Mouse (Mus musculus) megakaryocyte, embryonic 14.5 days (primary cell): ENCODE data around the gene Btc. TPM values are rescaled to one million over a fixed set of nuclear protein-coding genes. Genes with fewer than 3 reads are reported as not detected.

ENCODE experiments used
- H3K27me3 ChIP-seq: replicated peaks from 2 replicates; pipeline ENCODE3; 2012; ENCODE audit warnings: inconsistent platforms
- H3K36me3 ChIP-seq: replicated peaks from 2 replicates; pipeline ENCODE3; 2012; ENCODE audit warnings: low read length, inconsistent platforms, mixed read lengths
- H3K4me1 ChIP-seq: 2 replicates; pipeline ENCODE4 v1.6.1; 2012; ENCODE audit warnings: inconsistent platforms
- H3K4me3 ChIP-seq: replicated peaks from 2 replicates; pipeline ENCODE3; 2012; ENCODE audit warnings: moderate library complexity, mild to moderate bottlenecking, inconsistent platforms
- H3K9me3 ChIP-seq: 2 replicates; pipeline ENCODE4 v1.6.1; 2012; ENCODE audit warnings: inconsistent platforms
- FLI1 ChIP-seq: IDR thresholded peaks from 2 replicates; pipeline ENCODE4 v1.6.1; 2012; ENCODE audit warnings: low read length, inconsistent platforms, mixed read lengths
- GATA1 ChIP-seq: IDR thresholded peaks from 3 replicates; pipeline ENCODE4 v1.6.1; 2012; ENCODE audit warnings: mixed read lengths, low read length, inconsistent platforms, borderline replicate concordance
- polyA plus RNA-seq: library from polyadenylated mRNA; stranded (reverse); fragments of >175 nt; gene quantifications from 2 replicates; pipeline ENCODE4 v1.2.3, GENCODE M21; 2012; ENCODE audit warnings: low replicate concordance; ENCODE audit not compliant: insufficient read depth

Btc gene
- polyA plus RNA-seq, 1 experiment, result not detected

DNA sequence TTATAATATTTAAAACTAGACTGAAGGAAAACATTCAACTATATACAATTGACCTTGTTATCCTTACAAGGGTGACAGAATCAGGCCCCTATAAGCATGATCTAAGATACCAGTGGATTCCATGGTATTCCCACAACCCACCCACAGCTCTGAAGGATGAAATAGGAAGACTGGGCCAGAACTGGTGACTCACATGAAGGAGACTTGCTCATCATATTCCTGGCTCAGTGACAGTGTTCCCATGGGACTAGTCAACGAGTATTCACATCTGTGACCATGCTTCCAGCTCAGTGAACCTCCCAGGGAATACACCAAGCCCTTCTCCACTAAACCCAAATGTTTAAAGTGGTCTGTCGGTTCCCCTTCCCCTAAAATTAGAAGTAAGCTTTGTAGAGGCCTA is 27.3 kb downstream of the Btc start:
- Histone ChIP-seq H3K4me3 (no peak overlapping the region), H3K4me1 (no peaks in the 10 kb centered on the region), H3K9me3 (no peaks in the 10 kb centered on the region), H3K27me3 (no peaks in the 10 kb centered on the region), H3K36me3 (no peaks in the 10 kb centered on the region)
- no peak for TF ChIP-seq FLI1
- TF ChIP-seq GATA1, result no peak

DNA sequence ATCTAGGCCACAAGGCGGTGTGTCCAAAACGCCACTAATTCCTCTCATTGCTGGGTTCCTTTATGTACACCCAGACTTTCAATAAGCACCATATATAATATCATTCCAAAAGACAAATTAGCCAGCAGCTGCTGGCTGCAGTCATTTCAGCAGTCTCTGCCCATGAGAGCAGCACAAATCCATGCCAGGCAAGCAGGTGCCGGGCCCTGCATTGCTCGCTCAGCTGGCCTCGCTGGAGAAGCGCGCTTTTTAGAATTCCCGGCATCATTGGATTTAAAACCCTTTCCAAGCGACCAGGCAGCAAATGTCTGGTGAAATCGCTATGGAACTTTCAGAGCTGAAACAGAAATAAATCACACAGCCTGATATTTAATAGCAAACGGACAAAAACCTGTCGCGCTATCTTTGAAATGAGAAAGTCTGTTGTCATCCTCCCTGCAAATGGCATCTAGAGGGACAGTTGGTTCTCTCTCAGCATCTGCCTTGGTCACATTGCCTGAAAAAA is 34.7 kb downstream of the Btc start:
- H3K4me3 ChIP-seq, result no peak overlapping the region
- no peaks in the 10 kb centered on the region for H3K27me3 ChIP-seq
- no peak for TF ChIP-seq FLI1
- no peak for TF ChIP-seq GATA1
- no peaks in the 10 kb centered on the region for H3K9me3 ChIP-seq
- no peaks in the 10 kb centered on the region for H3K36me3 ChIP-seq
- H3K4me1 ChIP-seq, result no peaks in the 10 kb centered on the region

DNA sequence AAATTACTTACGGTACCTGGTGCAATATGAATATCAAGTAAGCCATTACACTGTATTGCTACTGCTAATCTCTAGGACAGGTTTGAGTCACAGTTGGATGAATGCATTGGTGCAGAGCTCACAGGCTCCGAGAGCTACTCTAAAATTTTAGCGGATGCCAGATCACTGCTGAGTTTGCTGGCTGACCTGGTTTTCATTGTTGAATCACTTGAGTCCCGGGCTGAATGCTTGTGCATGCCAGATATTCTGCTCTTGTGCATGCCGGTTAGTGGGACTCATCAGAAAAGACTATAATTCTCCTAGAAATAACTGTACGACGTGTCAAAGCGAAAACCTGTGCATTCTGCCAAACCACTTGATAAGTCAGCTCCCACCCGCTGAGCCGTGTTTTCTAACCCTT is 35.9 kb downstream of the Btc start:
- Histone ChIP-seq H3K36me3 (no peaks in the 10 kb centered on the region), H3K27me3 (no peaks in the 10 kb centered on the region), H3K9me3 (no peaks in the 10 kb centered on the region), H3K4me3 (no peak overlapping the region), H3K4me1 (no peaks in the 10 kb centered on the region)
- TF ChIP-seq GATA1 (no peak), FLI1 (no peak)

GRCm38 (mm10) chr5:91363274-91363991 is 39.4 kb downstream of the Btc start:
- H3K27me3 ChIP-seq, result no peaks in the 10 kb centered on the region
- H3K9me3 ChIP-seq, result no peaks in the 10 kb centered on the region
- no peaks in the 10 kb centered on the region for H3K4me1 ChIP-seq
- TF ChIP-seq FLI1 (no peak), GATA1 (no peak)
- no peak overlapping the region for H3K4me3 ChIP-seq
- H3K36me3 ChIP-seq, result no peaks in the 10 kb centered on the region

DNA sequence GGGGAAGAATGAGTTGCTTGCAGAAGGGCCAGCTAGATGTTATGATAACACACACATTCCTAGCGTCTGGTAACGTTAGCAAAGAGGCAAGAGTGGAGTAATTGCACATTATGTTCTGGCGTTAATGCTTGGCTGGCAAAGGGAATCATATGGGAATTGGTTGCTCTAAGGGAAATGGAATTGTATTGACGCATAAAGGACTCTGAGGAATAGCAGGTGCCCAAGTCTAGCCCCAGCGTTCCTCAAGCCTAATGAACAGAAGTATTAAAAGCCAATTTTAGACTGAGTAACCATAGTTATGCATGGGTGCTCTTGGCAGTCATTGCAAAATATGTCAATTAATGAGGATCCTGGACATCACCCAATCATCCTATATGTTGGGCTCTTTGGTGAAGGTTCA is 50.1 kb downstream of the Btc start:
- Histone ChIP-seq H3K27me3 (no peaks in the 10 kb centered on the region), H3K4me1 (no peaks in the 10 kb centered on the region), H3K36me3 (no peaks in the 10 kb centered on the region), H3K9me3 (no peaks in the 10 kb centered on the region), H3K4me3 (no peak overlapping the region)
- TF ChIP-seq GATA1, result no peak
- no peak for TF ChIP-seq FLI1

DNA sequence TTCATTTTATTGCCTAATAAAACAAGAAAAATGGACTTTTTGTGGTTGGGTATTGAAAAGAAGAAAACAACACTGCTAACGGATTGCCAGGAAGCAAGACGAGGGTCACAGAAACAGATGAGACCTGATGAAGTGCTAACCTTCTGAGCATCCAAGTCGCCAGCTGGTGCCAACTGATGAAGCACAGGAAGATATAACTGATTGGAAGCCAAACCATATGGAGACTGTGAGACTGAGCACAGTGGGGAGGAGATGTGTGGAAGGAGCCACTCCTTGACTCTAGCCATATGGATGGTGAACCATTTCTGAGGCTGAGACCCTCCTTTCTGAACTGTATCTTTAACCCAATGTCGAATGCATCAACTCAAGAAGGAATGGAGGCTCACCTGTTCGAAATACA is 57.1 kb downstream of the Btc start:
- Histone ChIP-seq H3K4me3 (no peak overlapping the region), H3K9me3 (peaks cover 5% of the 10 kb centered on the region), H3K36me3 (no peaks in the 10 kb centered on the region), H3K4me1 (no peaks in the 10 kb centered on the region), H3K27me3 (no peaks in the 10 kb centered on the region)
- TF ChIP-seq GATA1 (no peak), FLI1 (no peak)

- H3K27me3 ChIP-seq, result no peaks in the 10 kb centered on the region
- no peaks in the 10 kb centered on the region for H3K36me3 ChIP-seq
- peaks cover 5% of the 10 kb centered on the region for H3K9me3 ChIP-seq
- TF ChIP-seq FLI1, result no peak
- no peak overlapping the region for H3K4me3 ChIP-seq
- no peaks in the 10 kb centered on the region for H3K4me1 ChIP-seq
Measured at GRCm38 (mm10) chr5:91345064-91345463, 57.7 kb downstream of the Btc start.

- H3K9me3 ChIP-seq, result peaks cover 5% of the 10 kb centered on the region
- H3K27me3 ChIP-seq, result no peaks in the 10 kb centered on the region
- no peak for TF ChIP-seq GATA1
- TF ChIP-seq FLI1, result no peak
- no peak overlapping the region for H3K4me3 ChIP-seq
- H3K36me3 ChIP-seq, result no peaks in the 10 kb centered on the region
- H3K4me1 ChIP-seq, result no peaks in the 10 kb centered on the region
Measured at GRCm38 (mm10) chr5:91341981-91342760, 60.6 kb downstream of the Btc start.

DNA sequence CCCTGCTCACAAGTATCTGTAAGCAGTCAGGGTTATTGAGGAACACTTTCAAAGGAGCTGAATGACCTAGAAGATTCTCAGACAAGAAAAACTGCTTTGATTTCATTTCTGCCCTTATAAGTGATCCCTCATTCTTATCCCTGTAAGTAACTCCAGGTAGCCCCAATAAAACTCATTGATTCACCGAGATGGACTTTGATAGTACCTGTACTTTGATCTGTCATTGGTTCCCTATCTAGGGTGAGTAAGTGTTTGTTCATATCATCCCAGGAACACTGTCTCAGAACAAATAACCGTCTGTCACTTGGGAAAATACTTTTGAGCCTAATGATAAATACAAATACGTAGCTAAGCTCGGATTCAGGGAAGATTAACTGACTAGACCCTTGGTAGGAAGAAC is 68.6 kb downstream of the Btc start:
- Histone ChIP-seq H3K36me3 (no peaks in the 10 kb centered on the region), H3K4me3 (no peak overlapping the region), H3K27me3 (no peaks in the 10 kb centered on the region), H3K4me1 (no peaks in the 10 kb centered on the region), H3K9me3 (peaks cover 9% of the 10 kb centered on the region)
- TF ChIP-seq GATA1 (no peak), FLI1 (no peak)
